Mouse (Mus musculus) WW6 (cell line): Measurements from ENCODE around the gene Gm38431.

Experiments
- DNase-seq: peaks from one replicate; pipeline ENCODE4 v3.0.0-alpha.2; 2013; ENCODE audit warnings: low read depth, low spot score

Gm38431 gene

DNA sequence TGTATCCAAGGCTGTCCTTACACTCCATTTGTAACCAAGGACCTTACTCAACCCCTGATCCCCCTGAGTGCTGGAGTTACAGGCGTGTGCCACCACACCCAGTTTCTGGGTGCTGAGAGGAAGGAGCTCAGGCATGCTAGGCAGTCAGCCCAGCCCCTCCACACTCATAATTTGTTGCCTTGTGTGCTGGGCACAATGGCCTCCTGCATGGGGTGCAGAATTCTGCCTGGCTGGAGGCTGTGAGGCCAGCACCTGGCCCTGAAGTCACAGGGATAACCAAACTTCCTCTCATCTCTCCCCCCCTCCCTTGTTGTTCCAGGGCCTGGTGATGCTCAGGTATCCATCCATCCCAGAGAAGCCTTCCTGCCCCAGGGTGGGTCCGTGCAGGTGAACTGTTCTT lies 73.2 kb downstream of the Gm38431 start:
- DNase-seq = no peak
